Mouse (Mus musculus): ENCODE data around the gene Atp2b4. TPM values are rescaled to one million over a fixed set of nuclear protein-coding genes. Genes with fewer than 3 reads are reported as not detected.

Gene Atp2b4
- polyA plus RNA-seq, 1 experiment from 2014 or later: 12.7 TPM

- no peaks in the 10 kb centered on the region for H3K36me3 ChIP-seq (ENCODE audit: insufficient read depth)
- no peaks in the 10 kb centered on the region for H3K27me3 ChIP-seq (ENCODE audit: insufficient read depth, low read length)
- no peak overlapping the region for H3K4me2 ChIP-seq
- H3K9me3 ChIP-seq (ENCODE audit: low read depth, low read length): no peaks in the 10 kb centered on the region
- no peak for ATAC-seq (ENCODE audit: insufficient read depth)
- 88% methylated on average over 6 of the region's 6 CpGs for WGBS
- no peak overlapping the region for H3K4me3 ChIP-seq (ENCODE audit: low read depth, low read length)
- H3K4me1 ChIP-seq (ENCODE audit: insufficient read depth): peaks cover 16% of the 10 kb centered on the region
- no peak for TF ChIP-seq CTCF (IDR thresholded peaks at IDR 0.05; ENCODE audit: low read depth)
- no peak for DNase-seq
- no peak overlapping the region for H3K9ac ChIP-seq
- no peak overlapping the region for H3K27ac ChIP-seq (ENCODE audit: low read depth)
Measured at GRCm38 (mm10) chr1:133691046-133691445, 109.8 kb downstream of the Atp2b4 start.

DNA sequence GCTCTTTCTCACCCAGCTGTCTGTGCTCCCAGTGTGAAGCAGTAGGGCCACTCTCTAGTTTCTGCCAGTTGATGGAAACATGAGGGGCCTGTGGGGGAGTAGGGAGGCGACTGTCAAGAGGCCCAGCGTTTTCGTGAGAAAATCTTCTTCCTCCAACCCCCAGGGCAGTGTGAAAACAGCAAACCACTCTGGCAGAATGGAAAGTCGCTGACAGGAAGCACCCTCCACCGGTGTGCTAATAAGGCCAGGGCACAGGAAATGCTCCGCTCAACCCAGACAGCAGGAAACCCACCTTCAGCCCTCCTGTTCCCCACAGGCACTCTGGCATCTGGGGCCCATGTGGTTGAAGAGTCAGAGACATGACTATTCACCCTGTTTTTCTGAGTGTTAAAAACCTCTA, 110.9 kb downstream of the Atp2b4 start, which contains the start of gene Lax1:
TSS of gene Lax1 (minus strand) at position 212 of the 400 bp plus-strand sequence.
- H3K27ac ChIP-seq (ENCODE audit: low read depth): no peak within 1 kb of the TSS

DNA sequence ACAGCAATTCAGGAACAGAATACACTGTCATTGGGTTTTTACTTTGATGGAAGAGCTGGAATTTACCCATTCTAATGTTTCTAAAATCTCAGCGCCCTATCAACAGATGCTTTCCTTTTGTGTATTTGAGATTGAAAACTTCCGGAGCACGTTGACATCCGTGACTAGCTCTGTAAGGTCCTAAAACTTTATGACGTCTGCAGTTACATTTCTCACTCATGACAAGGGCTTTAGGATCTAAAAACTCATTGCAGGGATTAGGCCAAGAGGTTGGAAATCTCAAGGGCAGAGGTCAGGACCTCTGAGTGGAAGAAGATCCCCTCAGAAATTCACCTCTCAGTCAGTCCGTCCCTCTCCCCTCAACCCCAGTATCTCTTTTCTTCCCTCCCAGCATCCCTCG, 112.5 kb downstream of the Atp2b4 start:
- Histone ChIP-seq H3K9ac (no peak overlapping the region), H3K4me1 (ENCODE audit: insufficient read depth) (0 out of 2 replicates have a peak, but pooled peaks cover 2% of the 10 kb centered on the region), H3K4me2 (no peak overlapping the region), H3K36me3 (ENCODE audit: insufficient read depth) (no peaks in the 10 kb centered on the region), H3K9me3 (ENCODE audit: low read depth, low read length) (no peaks in the 10 kb centered on the region), H3K27ac (ENCODE audit: low read depth) (no peak overlapping the region), H3K27me3 (ENCODE audit: insufficient read depth, low read length) (no peaks in the 10 kb centered on the region), H3K4me3 (ENCODE audit: low read depth, low read length) (no peak overlapping the region)
- DNase-seq (no peak), ATAC-seq (ENCODE audit: insufficient read depth) (no peak)
- no peak for TF ChIP-seq CTCF (IDR thresholded peaks at IDR 0.05; ENCODE audit: low read depth)
- 69% methylated on average over 7 of the region's 7 CpGs for WGBS

More for the DNA sequence above, 110.9 kb downstream of the Atp2b4 start, which contains the start of gene Lax1:
- no peak for ATAC-seq (ENCODE audit: insufficient read depth)
- Histone ChIP-seq H3K4me2 (no peak within 1 kb of the TSS), H3K9me3 (ENCODE audit: low read depth, low read length) (no peaks in the 10 kb centered on the region), H3K27me3 (ENCODE audit: insufficient read depth, low read length) (no peaks in the 10 kb centered on the region), H3K4me1 (ENCODE audit: insufficient read depth) (peaks cover 8% of the 10 kb centered on the region), H3K4me3 (ENCODE audit: low read depth, low read length) (no peak within 1 kb of the TSS), H3K9ac (no peak within 1 kb of the TSS), H3K36me3 (ENCODE audit: insufficient read depth) (no peaks in the 10 kb centered on the region)
- no peak for TF ChIP-seq CTCF (IDR thresholded peaks at IDR 0.05; ENCODE audit: low read depth)
- 20% methylated on average over 6 of the region's 6 CpGs for WGBS
- no peak for DNase-seq

- H3K9me3 ChIP-seq (ENCODE audit: low read depth, low read length): no peaks in the 10 kb centered on the region
- TF ChIP-seq CTCF (IDR thresholded peaks at IDR 0.05; ENCODE audit: low read depth): no peak
- H3K27me3 ChIP-seq (ENCODE audit: insufficient read depth, low read length): no peaks in the 10 kb centered on the region
- DNase-seq: peak; percentile 55
- H3K27ac ChIP-seq (ENCODE audit: low read depth): no peak overlapping the region
- H3K4me1 ChIP-seq (ENCODE audit: insufficient read depth): 0 out of 2 replicates have a peak, but pooled peaks cover 2% of the 10 kb centered on the region
- no peaks in the 10 kb centered on the region for H3K36me3 ChIP-seq (ENCODE audit: insufficient read depth)
- no peak overlapping the region for H3K9ac ChIP-seq
- 68% methylated on average over 10 of the region's 10 CpGs for WGBS
- H3K4me2 ChIP-seq: no peak overlapping the region
- H3K4me3 ChIP-seq (ENCODE audit: low read depth, low read length): no peak overlapping the region
- ATAC-seq (ENCODE audit: insufficient read depth): 0 out of 2 replicates have a peak, but pooled peaks have one; percentile 41
Measured at GRCm38 (mm10) chr1:133685749-133686519, 114.9 kb downstream of the Atp2b4 start.

DNA sequence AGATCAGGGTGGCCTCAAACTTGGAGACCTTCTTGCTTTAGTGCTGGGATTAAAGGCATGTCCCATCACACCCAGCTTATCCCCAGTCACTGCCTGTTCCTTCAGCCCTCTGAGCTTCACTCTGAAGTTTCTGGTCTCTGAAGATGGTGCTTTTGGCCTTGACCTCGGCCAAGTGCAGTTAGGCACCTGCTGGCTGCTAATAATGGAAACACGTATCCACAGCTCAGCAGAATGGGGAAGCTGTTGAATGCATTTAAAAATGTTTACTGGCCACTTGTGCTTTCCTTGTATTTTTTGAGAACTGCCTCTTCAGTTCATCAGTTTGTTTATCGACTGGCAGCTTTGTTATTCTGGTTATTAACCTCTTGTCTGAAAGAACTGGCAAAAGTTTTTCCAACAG, 129.0 kb downstream of the Atp2b4 start:
- DNase-seq (no peak), ATAC-seq (ENCODE audit: insufficient read depth) (no peak)
- no peak overlapping the region for H3K9ac ChIP-seq
- no peak for TF ChIP-seq CTCF (IDR thresholded peaks at IDR 0.05; ENCODE audit: low read depth)
- no peaks in the 10 kb centered on the region for H3K27me3 ChIP-seq (ENCODE audit: insufficient read depth, low read length)
- no peaks in the 10 kb centered on the region for H3K36me3 ChIP-seq (ENCODE audit: insufficient read depth)
- no peak overlapping the region for H3K4me2 ChIP-seq
- no peaks in the 10 kb centered on the region for H3K4me1 ChIP-seq (ENCODE audit: insufficient read depth)
- no peak overlapping the region for H3K27ac ChIP-seq (ENCODE audit: low read depth)
- no peaks in the 10 kb centered on the region for H3K9me3 ChIP-seq (ENCODE audit: low read depth, low read length)
- no peak overlapping the region for H3K4me3 ChIP-seq (ENCODE audit: low read depth, low read length)
- WGBS: 69% methylated on average over 3 of the region's 3 CpGs

DNA sequence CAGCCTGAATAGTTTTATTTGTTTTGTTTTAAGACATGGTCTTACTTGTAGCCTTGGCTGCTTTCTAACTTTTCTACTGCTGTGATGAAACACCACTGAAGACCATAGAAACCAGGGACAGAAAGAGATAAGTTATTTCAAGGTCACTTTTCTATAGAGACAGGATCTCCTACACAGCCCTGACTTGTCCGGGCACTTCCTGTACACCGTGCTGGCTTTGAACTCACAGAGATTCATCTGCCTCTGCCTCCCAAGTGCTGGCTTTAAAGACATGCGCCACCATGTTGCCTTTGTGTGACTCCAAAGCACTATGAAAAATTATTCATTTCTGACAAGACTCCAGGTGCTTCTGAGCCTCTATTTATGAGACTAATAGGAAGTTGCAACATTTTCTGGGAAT, 129.6 kb downstream of the Atp2b4 start:
- no peak overlapping the region for H3K9ac ChIP-seq
- no peaks in the 10 kb centered on the region for H3K27me3 ChIP-seq (ENCODE audit: insufficient read depth, low read length)
- no peak for DNase-seq
- H3K4me1 ChIP-seq (ENCODE audit: insufficient read depth): no peaks in the 10 kb centered on the region
- no peaks in the 10 kb centered on the region for H3K36me3 ChIP-seq (ENCODE audit: insufficient read depth)
- H3K4me3 ChIP-seq (ENCODE audit: low read depth, low read length): no peak overlapping the region
- H3K27ac ChIP-seq (ENCODE audit: low read depth): no peak overlapping the region
- WGBS: 85% methylated on average over 3 of the region's 3 CpGs
- no peak for ATAC-seq (ENCODE audit: insufficient read depth)
- H3K4me2 ChIP-seq: no peak overlapping the region
- no peak for TF ChIP-seq CTCF (IDR thresholded peaks at IDR 0.05; ENCODE audit: low read depth)
- no peaks in the 10 kb centered on the region for H3K9me3 ChIP-seq (ENCODE audit: low read depth, low read length)

DNA sequence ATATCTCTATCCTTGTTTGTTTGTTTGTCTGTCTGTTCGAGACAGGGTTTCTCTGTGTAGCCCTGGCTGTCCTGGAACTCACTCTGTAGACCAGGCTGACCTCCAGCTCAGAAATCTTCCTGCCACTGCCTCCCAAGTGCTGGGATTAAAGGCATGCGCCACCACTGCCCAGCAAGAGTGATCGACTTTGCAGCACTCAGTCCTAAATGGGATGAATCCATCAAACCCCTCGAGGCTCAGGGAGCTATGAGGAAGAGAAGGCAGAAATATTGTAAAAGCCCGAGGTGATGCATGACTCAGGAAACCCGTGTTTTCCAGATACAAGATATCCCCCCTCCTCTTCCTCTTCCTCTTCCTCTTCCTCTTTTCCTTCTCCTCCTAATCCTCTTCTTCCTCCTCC, 130.1 kb downstream of the Atp2b4 start:
- WGBS: 72% methylated on average over 6 of the region's 6 CpGs

More for the DNA sequence above, 130.1 kb downstream of the Atp2b4 start:
- no peak overlapping the region for H3K4me3 ChIP-seq (ENCODE audit: low read depth, low read length)
- no peaks in the 10 kb centered on the region for H3K36me3 ChIP-seq (ENCODE audit: insufficient read depth)
- H3K9ac ChIP-seq: no peak overlapping the region
- H3K4me1 ChIP-seq (ENCODE audit: insufficient read depth): no peaks in the 10 kb centered on the region
- no peak overlapping the region for H3K27ac ChIP-seq (ENCODE audit: low read depth)
- H3K27me3 ChIP-seq (ENCODE audit: insufficient read depth, low read length): no peaks in the 10 kb centered on the region
- ATAC-seq (ENCODE audit: insufficient read depth) (no peak), DNase-seq (no peak)
- no peak overlapping the region for H3K4me2 ChIP-seq
- no peaks in the 10 kb centered on the region for H3K9me3 ChIP-seq (ENCODE audit: low read depth, low read length)
- no peak for TF ChIP-seq CTCF (IDR thresholded peaks at IDR 0.05; ENCODE audit: low read depth)
